Mouse (Mus musculus) liver, embryonic 14.5 days (tissue): ENCODE data around the gene Olah. TPM values are rescaled to one million over a fixed set of nuclear protein-coding genes. Genes with fewer than 3 reads are reported as not detected.

Source experiments
- ATAC-seq: fragments of 200-750 bp; cut with Nextera tagmentation; 2 replicates; pipeline ENCODE4 v1.8.0; 2017; ENCODE audit warnings: moderate number of reproducible peaks, mild to moderate bottlenecking, moderate library complexity; ENCODE audit not compliant: insufficient read depth
- DNase-seq, 3 experiments: peaks; one replicate each; pipeline ENCODE4 v3.0.0-alpha.2; 2012 to 2013; ENCODE audit warnings: low read depth in 3 of 3, low spot score in 3 of 3
- H3K27ac ChIP-seq: fragments of 300-500 bp; sonication (generic); 2 replicates; pipeline ENCODE4 v1.5.1; 2014; ENCODE audit warnings: moderate library complexity, mild to moderate bottlenecking, control low read depth, inconsistent platforms
- H3K27me3 ChIP-seq: fragments of 300-500 bp; sonication (generic); 2 replicates; pipeline ENCODE4 v1.6.1; 2014; ENCODE audit warnings: mild to moderate bottlenecking, low read length, moderate library complexity; ENCODE audit not compliant: control insufficient read depth, insufficient read depth
- H3K36me3 ChIP-seq: fragments of 300-500 bp; sonication (generic); replicated peaks from 2 replicates; pipeline ENCODE4 v1.6.1; 2014; ENCODE audit warnings: low read depth; ENCODE audit not compliant: control insufficient read depth, insufficient read depth
- H3K4me1 ChIP-seq, 2 experiments: fragments of 200-500 bp in 1 of 2; fragments of 300-500 bp in 1 of 2; sonication (generic) in 1 of 2; replicated peaks; 2 replicates each; pipeline ENCODE4 v1.6.1; 2012 to 2014; ENCODE audit warnings: antibody characterized with exemption in 1 of 2, inconsistent platforms in 1 of 2, low read length in 1 of 2; ENCODE audit not compliant: control insufficient read depth in 2 of 2, insufficient read depth in 2 of 2
- H3K4me2 ChIP-seq: fragments of 300-500 bp; sonication (generic); 2 replicates; pipeline ENCODE4 v1.6.1; 2014; ENCODE audit warnings: low read depth, mild to moderate bottlenecking, control low read depth, moderate library complexity
- H3K4me3 ChIP-seq, 2 experiments: fragments of 200-500 bp in 1 of 2; fragments of 300-500 bp in 1 of 2; sonication (generic) in 1 of 2; 2 replicates each; pipeline ENCODE4 v1.5.1; 2012 to 2014; ENCODE audit warnings: low read depth in 2 of 2, low read length in 2 of 2, mild to moderate bottlenecking in 2 of 2, control low read depth in 1 of 2, inconsistent platforms in 1 of 2, moderate library complexity in 1 of 2; ENCODE audit not compliant: insufficient read depth in 1 of 2
- H3K9ac ChIP-seq: fragments of 300-500 bp; sonication (generic); replicated peaks from 2 replicates; pipeline ENCODE4 v1.6.1; 2014; ENCODE audit warnings: mild to moderate bottlenecking, control low read depth, moderate library complexity
- H3K9me3 ChIP-seq: fragments of 300-500 bp; sonication (generic); 2 replicates; pipeline ENCODE4 v1.6.1; 2016; ENCODE audit warnings: low read length, mixed read lengths; ENCODE audit not compliant: control insufficient read depth
- CTCF ChIP-seq: IDR thresholded peaks from 2 replicates; pipeline ENCODE4 v1.5.1; 2016; ENCODE audit warnings: antibody characterized with exemption, low read depth, control low read depth
- EP300 ChIP-seq: IDR thresholded peaks from 2 replicates; pipeline ENCODE4 v1.6.1; 2016; ENCODE audit warnings: antibody characterized with exemption, low read depth
- WGBS: fragments of 180-500 bp; shearing (Covaris S2); extraction: QIAGEN DNeasy Blood & Tissue Kit; methylation state at CpG from one replicate; pipeline ENCODE4 v1.1.7; 2014; ENCODE audit not compliant: insufficient replicate concordance; 5-methylcytosine and 5-hydroxymethylcytosine counted together
- polyA plus RNA-seq, 2 experiments: library from polyadenylated mRNA; depleted of rRNA in 1 of 2; stranded (reverse) in 1 of 2; unstranded in 1 of 2; fragments of >200 nt; fragmentation: Nextera tagmentation in 1 of 2; extraction: Ambion mirVana in 1 of 2; gene quantifications; 2 replicates each; pipeline versions ENCODE4 v1.2.1 to v1.2.3; 2012 to 2014

Gene Olah
- polyA plus RNA-seq, 2 experiments = not detected

DNA sequence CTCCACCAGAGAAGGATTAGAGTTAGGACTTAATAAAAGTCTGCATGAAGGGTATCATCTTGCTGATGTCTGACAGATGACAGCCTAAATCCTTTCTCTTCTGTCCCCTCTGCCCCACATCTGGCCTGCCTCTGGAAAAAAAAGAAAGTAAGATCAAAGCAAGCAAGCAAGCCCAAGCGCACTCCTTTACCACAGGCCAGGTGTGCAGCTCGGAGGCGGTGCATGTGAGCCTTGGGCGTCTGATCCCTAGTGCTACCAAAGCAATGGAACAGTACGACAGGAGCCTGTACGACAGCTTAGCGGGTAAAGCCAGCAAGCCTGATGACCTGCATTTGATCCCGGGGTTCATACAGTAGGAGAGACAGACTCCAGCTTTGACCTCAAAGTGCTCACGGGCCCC is 33.9 kb upstream of the Olah start:
- Histone ChIP-seq H3K4me1 (no peaks in the 10 kb centered on the region), H3K9ac (no peak overlapping the region), H3K27me3 (no peaks in the 10 kb centered on the region), H3K4me3 (no peak overlapping the region), H3K36me3 (no peaks in the 10 kb centered on the region), H3K27ac (no peak overlapping the region), H3K9me3 (no peaks in the 10 kb centered on the region), H3K4me2 (no peak overlapping the region)
- ATAC-seq = no peak
- 88% methylated on average over 9 of the region's 9 CpGs for WGBS
- TF ChIP-seq EP300 (no peak), CTCF (no peak)
- no peak for DNase-seq

- H3K4me2 ChIP-seq = peak overlapping the region; percentile 69
- H3K9me3 ChIP-seq = no peaks in the 10 kb centered on the region
- no peak for ATAC-seq
- 2% methylated on average over 9 of the region's 10 CpGs for WGBS
- no peaks in the 10 kb centered on the region for H3K36me3 ChIP-seq
- peak overlapping the region; percentile 75 to 88 for H3K4me3 ChIP-seq
- peak in 2 of 3 experiments; percentile 9 to 23 for DNase-seq
- H3K4me1 ChIP-seq = peaks cover 3 to 7% of the 10 kb centered on the region in 2 experiments; a peak in 2 of 4 replicates
- H3K9ac ChIP-seq = peak overlapping the region; percentile 62
- no peaks in the 10 kb centered on the region for H3K27me3 ChIP-seq
- H3K27ac ChIP-seq = no peak overlapping the region
- TF ChIP-seq CTCF (no peak), EP300 (no peak)
Measured at GRCm38 (mm10) chr2:3424579-3424910, 27.5 kb upstream of the Olah start.

GRCm38 (mm10) chr2:3423841-3424578 is 27.0 kb upstream of the Olah start, which contains the start of gene Dclre1c:
Gene Dclre1c (plus strand): TSS chr2:3424131.
- Histone ChIP-seq H3K36me3 (no peaks in the 10 kb centered on the region), H3K27me3 (no peaks in the 10 kb centered on the region), H3K4me3 (peak within 1 kb of the TSS; percentile 75 to 88), H3K27ac (peak within 1 kb of the TSS; percentile 12; the same call in 1 of the 2 replicates), H3K9me3 (no peaks in the 10 kb centered on the region), H3K4me2 (peak within 1 kb of the TSS; percentile 69), H3K9ac (peak within 1 kb of the TSS; percentile 63), H3K4me1 (peaks cover 3 to 7% of the 10 kb centered on the region in 2 experiments; a peak in 2 of 4 replicates)
- ATAC-seq = peak; percentile 99
- peak; percentile 84 to 92 (median 89) for DNase-seq
- TF ChIP-seq EP300 (no peak), CTCF (no peak)
- under 1% methylated on average over 29 of the region's 29 CpGs for WGBS

GRCm38 (mm10) chr2:3422548-3422947 is 25.5 kb upstream of the Olah start, which contains the start of gene Meig1:
Gene Meig1 (minus strand): TSS chr2:3422648.
- Histone ChIP-seq H3K4me2 (peak within 1 kb of the TSS; percentile 69), H3K4me3 (peak within 1 kb of the TSS in 1 of 2 experiments; percentile 75; a peak in 2 of 4 replicates), H3K9ac (peak within 1 kb of the TSS; percentile 63; the same call in 1 of the 2 replicates), H3K27ac (no peak within 1 kb of the TSS; the same call in 1 of the 2 replicates), H3K9me3 (no peaks in the 10 kb centered on the region), H3K4me1 (peaks cover 5 to 9% of the 10 kb centered on the region in 2 experiments; a peak in 2 of 4 replicates), H3K36me3 (no peaks in the 10 kb centered on the region), H3K27me3 (peaks cover 4% of the 10 kb centered on the region; the same call in 1 of the 2 replicates)
- TF ChIP-seq EP300 = no peak
- TF ChIP-seq CTCF = no peak
- WGBS = 52% methylated on average over 3 of the region's 3 CpGs
- ATAC-seq = no peak
- no peak for DNase-seq

DNA sequence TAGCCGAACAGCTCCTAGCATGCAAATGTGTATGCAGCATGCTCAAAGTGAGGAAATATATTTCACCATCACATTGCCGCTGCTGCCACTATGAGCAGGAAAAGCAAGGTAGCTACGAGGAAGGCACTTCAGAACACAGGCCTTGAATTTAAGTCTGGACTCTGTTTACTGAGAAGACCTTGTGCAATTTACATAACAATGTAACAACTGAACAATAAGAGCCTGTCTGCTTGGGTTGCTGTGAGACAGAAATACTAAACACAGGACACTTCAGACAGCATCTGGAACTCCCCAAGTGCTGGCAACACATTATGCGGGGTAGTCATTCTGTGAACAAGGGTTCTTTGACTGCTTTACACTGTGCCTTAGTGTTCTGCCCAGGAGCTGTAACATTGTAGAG is 23.1 kb upstream of the Olah start:
- Histone ChIP-seq H3K4me2 (no peak overlapping the region), H3K27ac (no peak overlapping the region), H3K9me3 (no peaks in the 10 kb centered on the region), H3K4me3 (no peak overlapping the region), H3K9ac (no peak overlapping the region), H3K4me1 (peaks cover 4 to 9% of the 10 kb centered on the region in 2 experiments; a peak in 2 of 4 replicates), H3K27me3 (peaks cover 4% of the 10 kb centered on the region), H3K36me3 (no peaks in the 10 kb centered on the region)
- ATAC-seq (no peak), DNase-seq (no peak)
- TF ChIP-seq CTCF = no peak
- no peak for TF ChIP-seq EP300
- WGBS = 67% methylated on average over 4 of the region's 4 CpGs
